Mouse (Mus musculus) MEL (cell line): ENCODE measurements at regions not wholly inside any gene's neighbourhood (a gene's known extent, or its start where the extent isn't known, plus 50 kb on each side); places are given as distances from the start of the nearest gene placed in this dataset.

Experiments
- CTCF ChIP-seq, 3 experiments: IDR thresholded peaks in 2 of 3; conservative IDR thresholded peaks in 1 of 3; 2 replicates each; pipeline ENCODE4 v1.5.1; 2011 to 2012; ENCODE audit warnings: low read length in 3 of 3, low read depth in 2 of 3, mild to moderate bottlenecking in 2 of 3, improper control_type of control experiment in 1 of 3, inconsistent platforms in 1 of 3, mixed read lengths in 1 of 3, moderate library complexity in 1 of 3; ENCODE audit not compliant: control insufficient read depth in 1 of 3, insufficient read depth in 1 of 3, poor library complexity in 1 of 3, severe bottlenecking in 1 of 3
- GATA1 ChIP-seq: IDR thresholded peaks from 2 replicates; pipeline ENCODE4 v1.6.1; 2011; ENCODE audit warnings: low read depth, low read length, improper control_type of control experiment
- JUND ChIP-seq: IDR thresholded peaks from 2 replicates; pipeline ENCODE4 v1.6.1; 2011; ENCODE audit warnings: low read depth, mild to moderate bottlenecking, improper control_type of control experiment, low read length
- POLR2AphosphoS2 ChIP-seq: IDR thresholded peaks from 2 replicates; pipeline ENCODE4 v1.6.1; 2011; ENCODE audit warnings: low read length, improper control_type of control experiment

GRCm38 (mm10) chr13:44258422-44258821 is 470.9 kb upstream of the Jarid2 start:
- TF ChIP-seq GATA1 (no peak), CTCF (IDR thresholded peaks at IDR 0.05 in 2 of 3, conservative IDR thresholded peaks at IDR 0.05 in 1 of 3; ENCODE audit: control insufficient read depth in 1 of 3, insufficient read depth in 1 of 3, low read depth in 2 of 3, low read length in 3 of 3, poor library complexity in 1 of 3, severe bottlenecking in 1 of 3) (no peak), JUND (no peak), POLR2AphosphoS2 (no peak)
